Mouse (Mus musculus): Measurements from ENCODE around the gene Itpk1. TPM values are rescaled to one million over a fixed set of nuclear protein-coding genes. Genes with fewer than 3 reads are reported as not detected.

Gene Itpk1
- total and polyA plus RNA-seq, 3 experiments = 7.9 to 11.6 (median 9.5) TPM

DNA sequence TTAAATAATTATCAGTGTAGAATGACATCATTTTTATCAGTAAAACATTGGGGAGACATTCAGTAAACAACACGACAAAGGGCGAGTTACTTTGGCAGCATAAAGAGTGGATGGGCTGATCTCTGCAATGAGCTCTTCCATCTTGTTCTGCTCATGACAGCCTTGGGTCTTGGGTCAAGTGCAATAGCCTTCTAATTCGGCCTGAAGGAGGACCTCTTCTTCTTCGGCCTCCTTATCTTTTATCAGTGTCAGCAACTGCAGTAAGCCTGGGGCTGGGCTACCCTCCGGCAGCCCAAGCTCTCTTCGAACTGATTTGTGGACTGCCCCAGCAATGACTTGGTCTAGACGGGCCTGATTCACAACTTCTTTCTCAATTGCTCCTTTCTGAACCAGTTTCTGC lies 37.3 kb upstream of the Itpk1 start:
- Histone ChIP-seq H3K27me3 (ENCODE audit: control insufficient read depth, insufficient read depth, low read length) (no peaks in the 10 kb centered on the region), H3K9ac (ENCODE audit: low read depth, low read length) (no peak overlapping the region), H3K27ac (no peak overlapping the region), H3K36me3 (ENCODE audit: control insufficient read depth, insufficient read depth, low read length) (peaks cover 11% of the 10 kb centered on the region), H3K79me2 (replicated peaks; ENCODE audit: control insufficient read depth, insufficient read depth, low read length) (no peaks in the 10 kb centered on the region; the same call in 1 of the 2 replicates), H3K4me3 (no peak overlapping the region), H3K4me1 (ENCODE audit: control insufficient read depth, insufficient read depth, low read length) (peaks cover 4% of the 10 kb centered on the region)
- intact Hi-C loops (cut with DNase I) = loop anchor here (5.0 kb wide), 2 partner anchors 35 to 135 kb away; partner anchors contain the start of gene Btbd7
- WGBS = 71% methylated on average over 7 of the region's 7 CpGs
- DNase-seq = no peak
- TF ChIP-seq CTCF (IDR thresholded peaks at IDR 0.05) (no peak), POLR2A (IDR thresholded peaks at IDR 0.05; ENCODE audit: insufficient read depth, low read depth, low read length) (no peak), EP300 (IDR thresholded peaks at IDR 0.05; ENCODE audit: insufficient read depth, low read depth, low read length) (no peak)

- WGBS = 63% methylated on average over 3 of the region's 3 CpGs
- H3K27ac ChIP-seq = no peak overlapping the region
- peaks cover 4% of the 10 kb centered on the region for H3K4me1 ChIP-seq (ENCODE audit: control insufficient read depth, insufficient read depth, low read length)
- H3K27me3 ChIP-seq (ENCODE audit: control insufficient read depth, insufficient read depth, low read length) = no peaks in the 10 kb centered on the region
- H3K4me3 ChIP-seq = no peak overlapping the region
- intact Hi-C loops (cut with DNase I) = loop anchor here (1.0 to 5.0 kb wide), 3 partner anchors 33 to 325 kb away; partner anchors contain the start of gene Btbd7
- H3K79me2 ChIP-seq (replicated peaks; ENCODE audit: control insufficient read depth, insufficient read depth, low read length) = no peaks in the 10 kb centered on the region; the same call in 1 of the 2 replicates
- no peak for DNase-seq
- no peak overlapping the region for H3K9ac ChIP-seq (ENCODE audit: low read depth, low read length)
- peaks cover 9% of the 10 kb centered on the region for H3K36me3 ChIP-seq (ENCODE audit: control insufficient read depth, insufficient read depth, low read length)
- TF ChIP-seq EP300 (IDR thresholded peaks at IDR 0.05; ENCODE audit: insufficient read depth, low read depth, low read length) (no peak), POLR2A (IDR thresholded peaks at IDR 0.05; ENCODE audit: insufficient read depth, low read depth, low read length) (no peak), CTCF (IDR thresholded peaks at IDR 0.05) (peak; percentile 73)
Observed at GRCm38 (mm10) chr12:102740285-102740684, 35.6 kb upstream of the Itpk1 start.

DNA sequence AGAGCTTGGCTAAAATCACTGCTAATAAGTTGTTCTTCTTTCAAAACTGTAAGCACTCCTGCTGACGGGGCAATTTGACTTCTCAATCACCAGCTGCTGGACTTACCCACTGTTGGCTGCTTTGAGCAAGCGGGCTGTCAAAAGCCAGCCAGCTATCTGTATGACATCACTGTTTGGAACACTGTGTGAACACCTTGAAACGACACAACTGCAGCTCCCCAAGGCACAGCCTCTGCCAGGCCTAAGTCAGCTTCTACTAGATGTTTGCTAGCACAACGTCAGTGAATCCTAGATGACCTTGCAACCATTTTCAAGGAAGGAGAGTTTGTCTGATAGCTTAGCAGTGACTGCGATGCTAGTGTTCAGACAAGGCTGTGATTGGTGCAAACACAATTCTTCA lies 34.4 kb upstream of the Itpk1 start:
- H3K27me3 ChIP-seq (ENCODE audit: control insufficient read depth, insufficient read depth, low read length) = no peaks in the 10 kb centered on the region
- no peak for TF ChIP-seq EP300 (IDR thresholded peaks at IDR 0.05; ENCODE audit: insufficient read depth, low read depth, low read length)
- no peak for TF ChIP-seq CTCF (IDR thresholded peaks at IDR 0.05)
- TF ChIP-seq POLR2A (IDR thresholded peaks at IDR 0.05; ENCODE audit: insufficient read depth, low read depth, low read length) = no peak
- 49% methylated on average over 5 of the region's 5 CpGs for WGBS
- H3K4me1 ChIP-seq (ENCODE audit: control insufficient read depth, insufficient read depth, low read length) = peaks cover 2% of the 10 kb centered on the region; the same call in 1 of the 2 replicates
- intact Hi-C loops (cut with DNase I) = no loop called here
- DNase-seq = peak in 1 of 2 experiments; percentile 17
- no peak overlapping the region for H3K4me3 ChIP-seq
- H3K79me2 ChIP-seq (replicated peaks; ENCODE audit: control insufficient read depth, insufficient read depth, low read length) = no peaks in the 10 kb centered on the region
- no peak overlapping the region for H3K9ac ChIP-seq (ENCODE audit: low read depth, low read length)
- no peak overlapping the region for H3K27ac ChIP-seq
- peaks cover under 1% of the 10 kb centered on the region; the same call in 1 of the 2 replicates for H3K36me3 ChIP-seq (ENCODE audit: control insufficient read depth, insufficient read depth, low read length)

GRCm38 (mm10) chr12:102733381-102733780 lies 28.7 kb upstream of the Itpk1 start:
- Histone ChIP-seq H3K4me3 (no peak overlapping the region), H3K27ac (no peak overlapping the region), H3K9ac (ENCODE audit: low read depth, low read length) (no peak overlapping the region), H3K4me1 (ENCODE audit: control insufficient read depth, insufficient read depth, low read length) (no peaks in the 10 kb centered on the region), H3K27me3 (ENCODE audit: control insufficient read depth, insufficient read depth, low read length) (no peaks in the 10 kb centered on the region), H3K79me2 (replicated peaks; ENCODE audit: control insufficient read depth, insufficient read depth, low read length) (no peaks in the 10 kb centered on the region), H3K36me3 (ENCODE audit: control insufficient read depth, insufficient read depth, low read length) (no peaks in the 10 kb centered on the region)
- 4% methylated on average over 5 of the region's 5 CpGs for WGBS
- DNase-seq = peak; percentile 49 to 68
- intact Hi-C loops (cut with DNase I) = no loop called here
- TF ChIP-seq POLR2A (IDR thresholded peaks at IDR 0.05; ENCODE audit: insufficient read depth, low read depth, low read length) (no peak), CTCF (IDR thresholded peaks at IDR 0.05) (peak; percentile 69)

DNA sequence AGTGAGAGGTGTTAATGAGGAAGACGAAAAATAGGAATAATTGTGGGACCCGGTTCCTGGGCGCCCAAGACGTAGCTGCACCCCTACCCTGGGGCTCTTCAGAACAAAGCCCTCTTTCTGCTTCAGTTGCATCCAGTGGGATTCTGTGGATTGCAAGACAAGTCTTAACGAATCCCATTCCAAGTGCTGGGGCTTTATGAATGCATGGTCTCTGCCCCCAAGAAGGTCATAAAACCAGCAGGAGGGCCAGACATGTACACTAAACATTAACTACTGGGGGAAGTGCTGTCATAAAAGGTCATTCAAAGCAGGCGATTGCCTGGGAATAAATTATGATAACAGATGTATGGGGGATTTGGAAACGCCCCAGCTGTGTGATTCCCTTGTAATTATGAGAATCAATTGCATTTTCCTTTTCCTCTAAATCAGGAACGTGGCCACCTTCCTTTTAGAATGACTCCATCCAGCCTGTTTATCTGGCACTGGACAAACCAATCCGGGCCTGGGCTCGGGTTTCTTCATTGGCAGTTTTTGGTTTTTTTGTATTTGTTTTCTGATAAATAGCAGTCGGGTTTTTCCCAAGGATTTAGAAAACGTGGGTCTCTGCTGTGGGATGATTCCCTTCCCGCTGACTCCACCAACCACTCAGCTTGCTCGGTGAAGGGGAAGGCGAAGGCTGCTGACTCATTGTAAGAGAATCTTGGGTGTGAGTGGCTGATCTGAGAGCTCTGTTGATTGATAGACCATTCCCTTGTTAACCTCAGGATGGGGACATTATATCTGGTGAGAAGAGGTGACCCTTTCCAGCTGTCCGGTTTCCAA lies 26.3 kb upstream of the Itpk1 start:
- no peak overlapping the region for H3K4me3 ChIP-seq
- no peak overlapping the region for H3K9ac ChIP-seq (ENCODE audit: low read depth, low read length)

More for the DNA sequence above, 26.3 kb upstream of the Itpk1 start:
- intact Hi-C loops (cut with DNase I) = no loop called here
- Histone ChIP-seq H3K27ac (no peak overlapping the region), H3K79me2 (replicated peaks; ENCODE audit: control insufficient read depth, insufficient read depth, low read length) (no peaks in the 10 kb centered on the region), H3K4me1 (ENCODE audit: control insufficient read depth, insufficient read depth, low read length) (no peaks in the 10 kb centered on the region), H3K36me3 (ENCODE audit: control insufficient read depth, insufficient read depth, low read length) (no peaks in the 10 kb centered on the region), H3K27me3 (ENCODE audit: control insufficient read depth, insufficient read depth, low read length) (no peaks in the 10 kb centered on the region)
- TF ChIP-seq POLR2A (IDR thresholded peaks at IDR 0.05; ENCODE audit: insufficient read depth, low read depth, low read length) = no peak
- no peak for TF ChIP-seq CTCF (IDR thresholded peaks at IDR 0.05)
- TF ChIP-seq EP300 (IDR thresholded peaks at IDR 0.05; ENCODE audit: insufficient read depth, low read depth, low read length) = no peak
- no peak for DNase-seq
- WGBS = 41% methylated on average over 16 of the region's 16 CpGs
